Mouse (Mus musculus): ENCODE measurements around the gene Olfr99. TPM values are rescaled to one million over a fixed set of nuclear protein-coding genes. Genes with fewer than 3 reads are reported as not detected.
A peak's percentile ranks its signal among the peaks of the same experiment; 100 is the strongest.
"Not testable (repeated sequence)": the region's sequence is repeated elsewhere in the genome, so short reads cannot be mapped to it uniquely, and the experiment has no call there.

The Olfr99 gene
- not detected in 2 replicates for polyA plus RNA-seq (2012; rRNA removed)

GRCm38 (mm10) chr17:37283360-37283759, at the start of gene Olfr99:
TSS of gene Olfr99 (minus strand) at chr17:37283460.
- no peak for DNase-seq (ENCODE audit: low read depth, low spot score)
- WGBS = 84% methylated on average over 1 of the region's 1 CpGs

GRCm38 (mm10) chr17:37316954-37317353, 33.7 kb upstream of the Olfr99 start, which contains the start of gene Olfr102:
TSS of gene Olfr102 (minus strand) at chr17:37317054.
- DNase-seq (ENCODE audit: low read depth, low spot score) = no peak

- no peak for DNase-seq (ENCODE audit: low read depth, low spot score)
- WGBS = 17% methylated on average over 2 of the region's 2 CpGs
Measured at GRCm38 (mm10) chr17:37310146-37310699, 27.0 kb upstream of the Olfr99 start.

GRCm38 (mm10) chr17:37308483-37308882, 25.2 kb upstream of the Olfr99 start:
- 29% methylated on average over 4 of the region's 4 CpGs for WGBS
- no peak for DNase-seq (ENCODE audit: low read depth, low spot score)

- 84% methylated on average over 4 of the region's 4 CpGs for WGBS
- DNase-seq (ENCODE audit: low read depth, low spot score) = no peak
Measured at GRCm38 (mm10) chr17:37304213-37304612, 21.0 kb upstream of the Olfr99 start, which contains the start of gene Olfr101. TSS of gene Olfr101 (minus strand) at chr17:37304313.

GRCm38 (mm10) chr17:37280331-37280730, 2.9 kb downstream of the Olfr99 start:
- no peak for DNase-seq (ENCODE audit: low read depth, low spot score)
- WGBS = 69% methylated on average over 1 of the region's 1 CpGs

- no peak for DNase-seq (ENCODE audit: low read depth, low spot score)
Measured at GRCm38 (mm10) chr17:37276573-37276972, 6.7 kb downstream of the Olfr99 start.

- DNase-seq (ENCODE audit: low read depth, low spot score) = no peak
- 75% methylated on average over 2 of the region's 2 CpGs for WGBS
Measured at GRCm38 (mm10) chr17:37275626-37276248, 7.5 kb downstream of the Olfr99 start.

GRCm38 (mm10) chr17:37270702-37271092, 12.6 kb downstream of the Olfr99 start:
- WGBS = 20% methylated on average over 8 of the region's 8 CpGs
- peak; percentile 50 for DNase-seq (ENCODE audit: low read depth, low spot score)

GRCm38 (mm10) chr17:37270058-37270701, 13.1 kb downstream of the Olfr99 start, which contains the start of gene H2-M3:
TSS of gene H2-M3 (plus strand) at chr17:37270220.
- WGBS = under 1% methylated on average over 26 of the region's 26 CpGs
- DNase-seq (ENCODE audit: low read depth, low spot score) = peak; percentile 89

GRCm38 (mm10) chr17:37263626-37264025, 19.6 kb downstream of the Olfr99 start, which contains the start of gene Olfr98:
TSS of gene Olfr98 (minus strand) at chr17:37263749.
- no peak for DNase-seq (ENCODE audit: low read depth, low spot score)

GRCm38 (mm10) chr17:37250544-37250943, 32.7 kb downstream of the Olfr99 start:
- 3% methylated on average over 1 of the region's 1 CpGs for WGBS
- peak; percentile 21 for DNase-seq (ENCODE audit: low read depth, low spot score)

More at GRCm38 (mm10) chr17:37263626-37264025, 19.6 kb downstream of the Olfr99 start, which contains the start of gene Olfr98:
- 87% methylated on average over 1 of the region's 1 CpGs for WGBS

- no peak for DNase-seq (ENCODE audit: low read depth, low spot score)
Measured at GRCm38 (mm10) chr17:37249460-37249859, 33.8 kb downstream of the Olfr99 start.

GRCm38 (mm10) chr17:37246715-37247114, 36.5 kb downstream of the Olfr99 start:
- 22% methylated on average over 5 of the region's 5 CpGs for WGBS
- peak; percentile 35 for DNase-seq (ENCODE audit: low read depth, low spot score)

GRCm38 (mm10) chr17:37242198-37242597, 41.1 kb downstream of the Olfr99 start:
- peak; percentile 32 for DNase-seq (ENCODE audit: low read depth, low spot score)
- WGBS = 12% methylated on average over 3 of the region's 3 CpGs

- not testable (repeated sequence) for DNase-seq (ENCODE audit: low read depth, low spot score)
- whole genome bisulfite sequencing = 91% methylated on average over 2 of the region's 2 CpGs
Measured at GRCm38 (mm10) chr17:37237230-37237629, 46.0 kb downstream of the Olfr99 start, which contains the start of gene Olfr97. TSS of gene Olfr97 (minus strand) at chr17:37237330.

Other genes starting within 250 kb of the Olfr99 start
- gene Gabbr1, start 237.5 kb downstream of the Olfr99 start, polyA plus RNA-seq (2012; rRNA removed) = 8.1 and 11.3 TPM in 2 replicates
- not detected in 2 replicates for gene Olfr90, start 195.0 kb downstream of the Olfr99 start, polyA plus RNA-seq (2012; rRNA removed)
- not detected in 2 replicates for gene Olfr91, start 185.2 kb downstream of the Olfr99 start, polyA plus RNA-seq (2012; rRNA removed)
- not detected in 2 replicates for gene Olfr92, start 163.4 kb downstream of the Olfr99 start, polyA plus RNA-seq (2012; rRNA removed)
- gene Olfr93, start 122.0 kb downstream of the Olfr99 start, polyA plus RNA-seq (2012; rRNA removed) = not detected in 2 replicates
- 12.6 and 18.4 TPM in 2 replicates for gene Ubd, start 89.6 kb downstream of the Olfr99 start, polyA plus RNA-seq (2012; rRNA removed)
- not detected in 2 replicates for gene Olfr94, start 82.5 kb downstream of the Olfr99 start, polyA plus RNA-seq (2012; rRNA removed)
- gene Olfr95, start 70.3 kb downstream of the Olfr99 start, polyA plus RNA-seq (2012; rRNA removed) = not detected in 2 replicates
- gene Olfr96, start 63.3 kb downstream of the Olfr99 start, polyA plus RNA-seq (2012; rRNA removed) = not detected in 2 replicates
- not detected in 2 replicates for gene Olfr97, start 46.1 kb downstream of the Olfr99 start, polyA plus RNA-seq (2012; rRNA removed)
- not detected in 2 replicates for gene Olfr98, start 19.7 kb downstream of the Olfr99 start, polyA plus RNA-seq (2012; rRNA removed)
- gene H2-M3, start 13.2 kb downstream of the Olfr99 start, polyA plus RNA-seq (2012; rRNA removed) = 9.6 and 9.8 TPM in 2 replicates
- not detected in 2 replicates for gene Olfr101, start 20.9 kb upstream of the Olfr99 start, polyA plus RNA-seq (2012; rRNA removed)
- not detected in 2 replicates for gene Olfr102, start 33.6 kb upstream of the Olfr99 start, polyA plus RNA-seq (2012; rRNA removed)
- not detected in 2 replicates for gene Olfr103, start 56.2 kb upstream of the Olfr99 start, polyA plus RNA-seq (2012; rRNA removed)
- gene Olfr104-ps, start 76.1 kb upstream of the Olfr99 start, polyA plus RNA-seq (2012; rRNA removed) = not detected in 2 replicates
- gene Olfr105-ps, start 95.6 kb upstream of the Olfr99 start, polyA plus RNA-seq (2012; rRNA removed) = not detected in 2 replicates
- gene Olfr106-ps, start 106.9 kb upstream of the Olfr99 start, polyA plus RNA-seq (2012; rRNA removed) = not detected in 2 replicates
- gene Olfr107, start 115.8 kb upstream of the Olfr99 start, polyA plus RNA-seq (2012; rRNA removed) = not detected in 2 replicates
- not detected in 2 replicates for gene Olfr108, start 162.0 kb upstream of the Olfr99 start, polyA plus RNA-seq (2012; rRNA removed)
- not detected in 2 replicates for gene Olfr109, start 175.5 kb upstream of the Olfr99 start, polyA plus RNA-seq (2012; rRNA removed)
- gene H2-M2, start 200.1 kb upstream of the Olfr99 start, polyA plus RNA-seq (2012; rRNA removed) = 1.8 and 2.3 TPM in 2 replicates
- gene Olfr110, start 209.0 kb upstream of the Olfr99 start, polyA plus RNA-seq (2012; rRNA removed) = not detected in 2 replicates
- 0.07 TPM in 1 of 2 replicates, not detected in the other for gene Olfr111, start 224.6 kb upstream of the Olfr99 start, polyA plus RNA-seq (2012; rRNA removed)